10 mouse cellular contexts compared by ENCODE assay signal in genomic region chr1:131751891-131752311, GRCm38 (mm10). TPM values are rescaled to one million over a fixed set of nuclear protein-coding genes. Genes with fewer than 3 reads are reported as not detected.
A peak's percentile ranks its signal among the peaks of the same experiment; 100 is the strongest.
DNase-seq lines count a peak whose midpoint lies in the region; ATAC-seq lines count a peak whose summit lies in the region.
"Had no signal": no experiment of that assay in that cellular context is flagged by ENCODE, and none has a peak within 500 bp of the region (broad histone marks: within the 10 kb centered on the region; RNA-seq: fewer than 3 reads in every experiment).

No protein-coding gene starts in this region.

- H3K9me3 ChIP-seq in heart, embryonic 14.5 days (ENCODE audit: control insufficient read depth, low read length): no peaks in the 10 kb centered on the region
- H3K9me3 ChIP-seq in heart, embryonic 12.5 days (replicated peaks): no peaks in the 10 kb centered on the region
- H3K9me3 ChIP-seq in neural tube, embryonic 15.5 days (replicated peaks): no peaks in the 10 kb centered on the region
- H3K9me3 ChIP-seq: stomach, embryonic 15.5 days had no signal

- no peak overlapping the region for H3K9ac ChIP-seq in heart, embryonic 14.5 days (ENCODE audit: low read length)
- H3K9ac ChIP-seq in heart, embryonic 12.5 days: no peak overlapping the region
- no peak overlapping the region for H3K9ac ChIP-seq in neural tube, embryonic 15.5 days (replicated peaks)
- H3K9ac ChIP-seq: stomach, embryonic 15.5 days had no signal

- no peak for ATAC-seq in heart, embryonic 14.5 days (ENCODE audit: insufficient number of reproducible peaks, insufficient read depth, low FRiP score, low read depth)
- ATAC-seq in heart, embryonic 12.5 days (ENCODE audit: insufficient number of reproducible peaks, low FRiP score): no peak
- ATAC-seq in neural tube, embryonic 15.5 days (ENCODE audit: low FRiP score): no peak

- H3K27ac ChIP-seq in heart, embryonic 14.5 days (replicated peaks in 1 of 2; ENCODE audit: control insufficient read depth in 1 of 2, insufficient read depth in 1 of 2, low read depth in 2 of 2, low read length in 2 of 2): 0 out of 4 replicates have a peak overlapping the region, but pooled peaks of 1 of the 2 experiments have one; percentile 9
- H3K27ac ChIP-seq in heart, embryonic 12.5 days (ENCODE audit: poor library complexity, severe bottlenecking): no peak overlapping the region
- H3K27ac ChIP-seq in neural tube, embryonic 15.5 days (replicated peaks): no peak overlapping the region
- H3K27ac ChIP-seq: stomach, embryonic 15.5 days had no signal

- 0 out of 2 replicates have a peak overlapping the region, but pooled peaks have one; percentile 6 for H3K4me2 ChIP-seq in heart, embryonic 14.5 days (ENCODE audit: low read length)
- no peak overlapping the region for H3K4me2 ChIP-seq in heart, embryonic 12.5 days
- H3K4me2 ChIP-seq in neural tube, embryonic 15.5 days: no peak overlapping the region
- H3K4me2 ChIP-seq: stomach, embryonic 15.5 days had no signal

- H3K4me3 ChIP-seq in heart, embryonic 14.5 days (ENCODE audit: control insufficient read depth in 1 of 2, insufficient read depth in 1 of 2, low read depth in 1 of 2, low read length in 2 of 2): no peak overlapping the region
- H3K4me3 ChIP-seq in heart, embryonic 12.5 days: no peak overlapping the region
- no peak overlapping the region for H3K4me3 ChIP-seq in neural tube, embryonic 15.5 days (replicated peaks)
- H3K4me3 ChIP-seq: stomach, embryonic 15.5 days had no signal

- peak; percentile 27 for DNase-seq in urinary bladder, postnatal 14 days (ENCODE audit: low spot score)
- no peak for DNase-seq in urinary bladder, postnatal 4 days (ENCODE audit: low spot score in 2 of 2)
- DNase-seq in cerebellum, postnatal 36 days: peak; percentile 66 to 67
- no peak for DNase-seq in embryo, embryonic 9.5 days (ENCODE audit: extremely low spot score)
- no peak for DNase-seq in urinary bladder, adult 18-20 months (ENCODE audit: low spot score in 2 of 2)
- DNase-seq: kidney, adult 11 months had no signal

- WGBS in heart, embryonic 14.5 days: 66% methylated on average over 10 of the region's 10 CpGs
- WGBS in heart, embryonic 12.5 days: 64% methylated on average over 10 of the region's 10 CpGs
- WGBS in neural tube, embryonic 15.5 days: 58% methylated on average over 10 of the region's 10 CpGs

- H3K36me3 ChIP-seq in heart, embryonic 14.5 days (ENCODE audit: control insufficient read depth, insufficient read depth, low read length): no peaks in the 10 kb centered on the region
- H3K36me3 ChIP-seq in heart, embryonic 12.5 days: no peaks in the 10 kb centered on the region
- H3K36me3 ChIP-seq in neural tube, embryonic 15.5 days: no peaks in the 10 kb centered on the region
- H3K36me3 ChIP-seq: stomach, embryonic 15.5 days had no signal

- H3K4me1 ChIP-seq in heart, embryonic 14.5 days (ENCODE audit: control insufficient read depth in 2 of 2, insufficient read depth in 2 of 2, low read length in 2 of 2): peaks cover 20 to 31% of the 10 kb centered on the region in 2 experiments
- H3K4me1 ChIP-seq in heart, embryonic 12.5 days (replicated peaks): peaks cover 34% of the 10 kb centered on the region
- no peaks in the 10 kb centered on the region for H3K4me1 ChIP-seq in neural tube, embryonic 15.5 days

- peaks cover 5% of the 10 kb centered on the region; the same call in 1 of the 2 replicates for H3K27me3 ChIP-seq in heart, embryonic 14.5 days (ENCODE audit: control insufficient read depth, insufficient read depth, low read length)
- peaks cover 12% of the 10 kb centered on the region for H3K27me3 ChIP-seq in heart, embryonic 12.5 days (replicated peaks)
- no peaks in the 10 kb centered on the region for H3K27me3 ChIP-seq in neural tube, embryonic 15.5 days (replicated peaks)
- H3K27me3 ChIP-seq: stomach, embryonic 15.5 days had no signal

RNA-seq across cellular contexts. Expression of gene Slc26a9, which starts 8.1 kb away (rescaled TPM):
- 0.07 and 0.23 TPM in 2 replicates for polyA plus RNA-seq in heart, embryonic 14.5 days (2014; fragmentation: Nextera tagmentation; extraction: Ambion mirVana)
- polyA plus RNA-seq in heart, embryonic 12.5 days (2016; fragmentation: Nextera tagmentation; extraction: Ambion mirVana): 0.04 and 0.05 TPM in 2 replicates
- 0.09 and 0.10 TPM in 2 replicates for polyA plus RNA-seq in neural tube, embryonic 15.5 days (2015; fragmentation: Nextera tagmentation; extraction: Ambion mirVana)

RNA-seq across cellular contexts. Expression of gene Pm20d1, which starts 45.3 kb away (rescaled TPM):
- polyA plus RNA-seq in heart, embryonic 14.5 days (2014; fragmentation: Nextera tagmentation; extraction: Ambion mirVana): 2.1 and 2.2 TPM in 2 replicates
- polyA plus RNA-seq in heart, embryonic 12.5 days (2016; fragmentation: Nextera tagmentation; extraction: Ambion mirVana): 1.3 and 1.7 TPM in 2 replicates
- 0.13 and 1.0 TPM in 2 replicates for polyA plus RNA-seq in neural tube, embryonic 15.5 days (2015; fragmentation: Nextera tagmentation; extraction: Ambion mirVana)

Comparison
In these comparisons a context has a peak if more than half of its experiments do, and no peak if none do; other contexts are left out.
1. DNase-seq: peak in urinary bladder, postnatal 14 days (single experiment) and cerebellum, postnatal 36 days (2 of 2); none in urinary bladder, postnatal 4 days (0 of 2), embryo, embryonic 9.5 days (single experiment) and urinary bladder, adult 18-20 months (0 of 2).